Mouse (Mus musculus) induced T-regulatory cell, adult 2 months (primary cell): ENCODE results near the gene Adamts12.

Experiments used
- DNase-seq: peaks from one replicate; pipeline ENCODE4 v3.0.0-alpha.2; 2012; ENCODE audit warnings: low read depth

The Adamts12 gene

GRCm38 (mm10) chr15:11160759-11161158 lies 96.2 kb downstream of the Adamts12 start:
- DNase-seq = no peak

GRCm38 (mm10) chr15:11165883-11166282 lies 101.3 kb downstream of the Adamts12 start:
- no peak for DNase-seq

- no peak for DNase-seq
Measured at GRCm38 (mm10) chr15:11173884-11174470, 109.4 kb downstream of the Adamts12 start.

GRCm38 (mm10) chr15:11174842-11175241 lies 110.3 kb downstream of the Adamts12 start:
- DNase-seq = no peak

- DNase-seq = no peak
Measured at GRCm38 (mm10) chr15:11177448-11177847, 112.9 kb downstream of the Adamts12 start.

GRCm38 (mm10) chr15:11179751-11180169 lies 115.2 kb downstream of the Adamts12 start:
- DNase-seq = no peak

GRCm38 (mm10) chr15:11186711-11187110 lies 122.1 kb downstream of the Adamts12 start:
- DNase-seq = no peak

- DNase-seq = no peak
Measured at GRCm38 (mm10) chr15:11190447-11190846, 125.9 kb downstream of the Adamts12 start.

- DNase-seq = no peak
Measured at GRCm38 (mm10) chr15:11192762-11193161, 128.2 kb downstream of the Adamts12 start.

- no peak for DNase-seq
Measured at GRCm38 (mm10) chr15:11197051-11197450, 132.5 kb downstream of the Adamts12 start.

GRCm38 (mm10) chr15:11198246-11198795 lies 133.7 kb downstream of the Adamts12 start:
- no peak for DNase-seq

GRCm38 (mm10) chr15:11203084-11203483 lies 138.5 kb downstream of the Adamts12 start:
- no peak for DNase-seq

GRCm38 (mm10) chr15:11204934-11205333 lies 140.3 kb downstream of the Adamts12 start:
- no peak for DNase-seq

GRCm38 (mm10) chr15:11210976-11211375 lies 146.4 kb downstream of the Adamts12 start:
- DNase-seq = no peak

- no peak for DNase-seq
Measured at GRCm38 (mm10) chr15:11233906-11234632, 169.5 kb downstream of the Adamts12 start.

GRCm38 (mm10) chr15:11240406-11240805 lies 175.8 kb downstream of the Adamts12 start:
- no peak for DNase-seq

GRCm38 (mm10) chr15:11241288-11241687 lies 176.7 kb downstream of the Adamts12 start:
- DNase-seq = no peak

GRCm38 (mm10) chr15:11246402-11246801 lies 181.8 kb downstream of the Adamts12 start:
- DNase-seq = no peak

- DNase-seq = no peak
Measured at GRCm38 (mm10) chr15:11279273-11280080, 214.9 kb downstream of the Adamts12 start.

- no peak for DNase-seq
Measured at GRCm38 (mm10) chr15:11280689-11281264, 216.2 kb downstream of the Adamts12 start.

GRCm38 (mm10) chr15:11283171-11283570 lies 218.6 kb downstream of the Adamts12 start:
- no peak for DNase-seq

- DNase-seq = no peak
Measured at GRCm38 (mm10) chr15:11287780-11288179, 223.2 kb downstream of the Adamts12 start.
